Mouse (Mus musculus) spleen, adult 2 months (tissue): ENCODE results near the gene Traf3ip2.

Experiments used
- CTCF ChIP-seq: fragments of 200-500 bp; IDR thresholded peaks from 2 replicates; pipeline ENCODE4 v1.5.1; 2011; ENCODE audit warnings: mild to moderate bottlenecking, inconsistent platforms; ENCODE audit not compliant: insufficient read depth, insufficient read length, insufficient replicate concordance; ENCODE audit errors: extremely low read depth
- POLR2A ChIP-seq: fragments of 200-500 bp; IDR thresholded peaks from 2 replicates; pipeline ENCODE4 v1.6.1; 2011; ENCODE audit warnings: low read depth, low read length, inconsistent platforms

GRCm38 (mm10) chr10:39692152-39692551 is 79.4 kb downstream of the Traf3ip2 start:
- TF ChIP-seq CTCF (no peak), POLR2A (no peak)
